Mouse (Mus musculus) liver, postnatal 0 days (tissue): ENCODE results near the gene Sucla2.

Experiments used
- CTCF ChIP-seq: sonication (generic); IDR thresholded peaks from 2 replicates; pipeline ENCODE4 v1.5.1; 2016; ENCODE audit warnings: antibody characterized with exemption, low read depth
- EP300 ChIP-seq: IDR thresholded peaks from 2 replicates; pipeline ENCODE4 v1.6.1; 2016; ENCODE audit warnings: antibody characterized with exemption, low read depth, mild to moderate bottlenecking

DNA sequence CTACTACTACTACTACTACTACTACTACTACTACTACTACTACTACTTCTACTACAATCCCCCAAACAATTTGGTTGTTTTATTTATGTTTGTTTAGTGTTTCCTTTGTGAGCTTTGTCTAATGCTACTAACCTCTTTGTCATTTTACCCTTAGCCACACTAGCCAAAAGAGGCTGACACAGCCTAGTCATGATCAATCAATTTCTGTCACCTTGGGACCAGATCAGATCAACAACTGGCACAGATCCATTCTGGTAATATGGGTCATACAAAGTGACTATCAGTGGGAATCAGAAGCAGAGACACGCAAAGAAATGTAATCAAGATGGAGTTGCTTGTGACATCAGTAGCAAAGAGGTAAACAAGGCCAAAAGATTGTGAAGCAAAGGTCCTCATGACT, 97.9 kb downstream of the Sucla2 start:
- TF ChIP-seq CTCF (no peak), EP300 (no peak)
